Mouse (Mus musculus): Measurements from ENCODE around the gene Boll. TPM values are rescaled to one million over a fixed set of nuclear protein-coding genes. Genes with fewer than 3 reads are reported as not detected.

Boll gene
- polyA plus RNA-seq, 1 experiment = 0.30 TPM

DNA sequence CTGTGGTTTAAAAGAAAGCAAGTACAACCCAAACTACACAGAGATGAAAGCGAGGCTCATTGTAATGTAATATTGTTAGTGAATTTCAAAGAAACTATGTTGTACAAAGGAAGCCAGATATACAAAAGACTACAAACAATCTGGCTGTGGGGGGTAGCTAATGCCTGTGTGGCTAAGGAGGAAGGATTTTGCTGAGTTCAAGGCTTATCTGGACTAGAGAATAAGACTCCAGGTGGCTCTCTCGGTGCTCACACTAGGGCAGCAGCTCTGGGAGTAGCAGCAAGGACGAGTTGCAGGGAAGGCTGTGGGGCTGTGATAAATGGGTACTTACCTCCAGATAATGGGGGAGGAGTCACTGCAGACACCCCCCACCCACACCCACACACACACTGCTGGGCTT lies 164.6 kb downstream of the Boll start:
- 56% methylated on average over 3 of the region's 3 CpGs for WGBS

More for the DNA sequence above, 164.6 kb downstream of the Boll start:
- Histone ChIP-seq H3K4me1 (ENCODE audit: control insufficient read depth, insufficient read depth, insufficient read length) (no peaks in the 10 kb centered on the region), H3K36me3 (ENCODE audit: control insufficient read depth, insufficient read depth, low read length) (no peaks in the 10 kb centered on the region; the same call in 1 of the 2 replicates), H3K4me3 (ENCODE audit: extremely low read depth, insufficient read depth, insufficient read length) (no peak overlapping the region), H3K27ac (ENCODE audit: insufficient read depth, low read length) (no peak overlapping the region), H3K27me3 (ENCODE audit: control insufficient read depth, insufficient read depth, low read length) (no peaks in the 10 kb centered on the region)
- TF ChIP-seq POLR2A (IDR thresholded peaks at IDR 0.05; ENCODE audit: low read depth, low read length) (no peak), CTCF (IDR thresholded peaks at IDR 0.05; ENCODE audit: extremely low read depth, insufficient read depth, insufficient read length, insufficient replicate concordance) (no peak)
- DNase-seq (ENCODE audit: low read depth in 1 of 2, low spot score in 2 of 2) = no peak

Other genes with a start within 250 kb of the Boll start
- gene Mob4, start 232.2 kb downstream of the Boll start, polyA plus RNA-seq (2012; rRNA removed) = 3.5 and 3.9 TPM in 2 replicates
- 1.6 TPM in 2 replicates for gene Rftn2, start 136.7 kb downstream of the Boll start, polyA plus RNA-seq (2012; rRNA removed)
- gene Mars2, start 126.3 kb downstream of the Boll start, polyA plus RNA-seq (2012; rRNA removed) = 2.5 and 3.8 TPM in 2 replicates
- 0.49 and 0.72 TPM in 2 replicates for gene Plcl1, start 42.5 kb upstream of the Boll start, polyA plus RNA-seq (2012; rRNA removed)